Mouse (Mus musculus): Measurements from ENCODE around the gene Hnrnpul1. TPM values are rescaled to one million over a fixed set of nuclear protein-coding genes. Genes with fewer than 3 reads are reported as not detected.
"Not testable (repeated sequence)": the region's sequence is repeated elsewhere in the genome, so short reads cannot be mapped to it uniquely, and the experiment has no call there.

Gene Hnrnpul1
- total RNA-seq (2022) = 100 to 1,000 TPM in 3 of 4 experiments, 10 to 100 TPM in 1; 97.0 to 132 (median 119) TPM

GRCm38 (mm10) chr7:25754738-25755467, at the start of gene Hnrnpul1:
Gene Hnrnpul1, minus strand, starts transcription at chr7:25754757.
- peak; percentile 99 for DNase-seq

GRCm38 (mm10) chr7:25803460-25803859, 48.9 kb upstream of the Hnrnpul1 start:
- no peak for DNase-seq

- no peak for DNase-seq
Observed at GRCm38 (mm10) chr7:25802241-25803125, 47.9 kb upstream of the Hnrnpul1 start.

- DNase-seq = no peak
Observed at GRCm38 (mm10) chr7:25801031-25801430, 46.5 kb upstream of the Hnrnpul1 start.

GRCm38 (mm10) chr7:25799369-25799768, 44.8 kb upstream of the Hnrnpul1 start:
- no peak for DNase-seq

- no peak for DNase-seq
Observed at GRCm38 (mm10) chr7:25798540-25798939, 44.0 kb upstream of the Hnrnpul1 start.

- no peak for DNase-seq
Observed at GRCm38 (mm10) chr7:25794775-25795174, 40.2 kb upstream of the Hnrnpul1 start.

- DNase-seq = no peak
Observed at GRCm38 (mm10) chr7:25793679-25794078, 39.1 kb upstream of the Hnrnpul1 start.

GRCm38 (mm10) chr7:25792966-25793365, 38.4 kb upstream of the Hnrnpul1 start:
- not testable (repeated sequence) for DNase-seq

- DNase-seq = no peak
Observed at GRCm38 (mm10) chr7:25790615-25791014, 36.1 kb upstream of the Hnrnpul1 start.

GRCm38 (mm10) chr7:25789129-25789440, 34.5 kb upstream of the Hnrnpul1 start:
- no peak for DNase-seq

- no peak for DNase-seq
Observed at GRCm38 (mm10) chr7:25788220-25789128, 33.9 kb upstream of the Hnrnpul1 start, which contains the start of gene Axl. Gene Axl, minus strand, starts transcription at chr7:25788705.

- DNase-seq = no peak
Observed at GRCm38 (mm10) chr7:25787456-25788219, 33.1 kb upstream of the Hnrnpul1 start.

GRCm38 (mm10) chr7:25786974-25787373, 32.4 kb upstream of the Hnrnpul1 start:
- DNase-seq = no peak

GRCm38 (mm10) chr7:25785752-25786151, 31.2 kb upstream of the Hnrnpul1 start:
- no peak for DNase-seq

GRCm38 (mm10) chr7:25784808-25785207, 30.3 kb upstream of the Hnrnpul1 start:
- no peak for DNase-seq

- DNase-seq = no peak
Observed at GRCm38 (mm10) chr7:25783746-25784145, 29.2 kb upstream of the Hnrnpul1 start.

- DNase-seq = no peak
Observed at GRCm38 (mm10) chr7:25782744-25783143, 28.2 kb upstream of the Hnrnpul1 start.

- DNase-seq = no peak
Observed at GRCm38 (mm10) chr7:25781937-25782610, 27.5 kb upstream of the Hnrnpul1 start.

GRCm38 (mm10) chr7:25781321-25781936, 26.9 kb upstream of the Hnrnpul1 start:
- DNase-seq = peak; percentile 38

- no peak for DNase-seq
Observed at GRCm38 (mm10) chr7:25780753-25781152, 26.2 kb upstream of the Hnrnpul1 start.

Measured in adrenal gland, adult 8-10 months (tissue).